In the genomic region with DNA sequence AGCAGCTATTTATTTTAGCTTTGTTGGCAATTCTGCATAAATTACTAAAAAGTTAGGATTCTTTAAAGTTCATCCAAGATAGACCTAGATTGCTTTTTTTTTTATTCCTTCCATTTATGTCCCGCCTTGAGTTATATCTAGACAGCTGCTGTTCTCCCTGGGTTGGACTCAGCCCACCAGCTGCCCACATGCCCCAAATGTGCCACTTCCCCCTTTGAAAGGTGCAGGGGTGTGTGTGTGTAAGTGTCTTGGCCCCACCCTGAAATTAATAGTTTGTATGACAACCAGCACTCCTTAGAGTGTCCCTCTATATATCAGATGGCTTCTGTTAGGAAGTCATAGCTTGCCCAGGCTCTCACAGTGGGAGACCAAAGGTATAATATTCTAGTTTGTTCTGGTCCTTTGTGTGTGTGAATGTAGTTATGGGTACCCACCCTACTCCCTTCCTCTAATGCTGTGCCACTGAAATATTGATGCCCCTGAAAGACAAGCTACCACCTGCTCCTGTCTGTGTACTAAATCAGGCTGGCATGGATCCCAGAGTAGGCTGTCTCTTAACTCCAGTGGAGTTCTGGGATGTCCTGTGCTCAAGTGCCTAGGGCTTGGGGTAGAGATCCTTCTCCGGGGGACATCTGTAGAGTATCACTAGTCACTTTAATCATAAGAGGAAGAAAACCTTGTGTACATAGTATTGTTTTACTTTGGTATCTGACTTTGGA, we compare ENCODE assay signal across 10 mouse cellular contexts. TPM values are rescaled to one million over a fixed set of nuclear protein-coding genes. Genes with fewer than 3 reads are reported as not detected.
A peak's percentile ranks its signal among the peaks of the same experiment; 100 is the strongest.
DNase-seq lines count a peak whose midpoint lies in the region; ATAC-seq and TF ChIP-seq lines count a peak whose summit lies in the region.
"Had no signal": no experiment of that assay in that cellular context is flagged by ENCODE, and none has a peak within 500 bp of the region (broad histone marks: within the 10 kb centered on the region; RNA-seq: fewer than 3 reads in every experiment).

No protein-coding gene starts in this region.

- H3K4me2 ChIP-seq in embryonic facial prominence, embryonic 13.5 days = no peak overlapping the region
- no peak overlapping the region for H3K4me2 ChIP-seq in liver, postnatal 0 days (ENCODE audit: low read depth, low read length)
- H3K4me2 ChIP-seq in liver, embryonic 12.5 days = no peak overlapping the region

- H3K9ac ChIP-seq in embryonic facial prominence, embryonic 13.5 days = no peak overlapping the region
- H3K9ac ChIP-seq in liver, postnatal 0 days (replicated peaks) = no peak overlapping the region
- H3K9ac ChIP-seq in liver, embryonic 12.5 days = no peak overlapping the region

- intact Hi-C loops in left cerebral cortex, postnatal 36 days (cut with DNase I) = no loop called here

- H3K9me3 ChIP-seq in embryonic facial prominence, embryonic 13.5 days = no peaks in the 10 kb centered on the region
- H3K9me3 ChIP-seq in embryonic facial prominence, embryonic 10.5 days = no peaks in the 10 kb centered on the region
- no peaks in the 10 kb centered on the region for H3K9me3 ChIP-seq in liver, postnatal 0 days (ENCODE audit: low read length)
- H3K9me3 ChIP-seq in liver, embryonic 12.5 days (replicated peaks) = no peaks in the 10 kb centered on the region

- no peak for TF ChIP-seq EP300 in liver, postnatal 0 days (IDR thresholded peaks at IDR 0.05; ENCODE audit: low read depth)

- peaks cover 46% of the 10 kb centered on the region for H3K36me3 ChIP-seq in embryonic facial prominence, embryonic 13.5 days
- H3K36me3 ChIP-seq in embryonic facial prominence, embryonic 10.5 days (replicated peaks) = peaks cover 53% of the 10 kb centered on the region
- H3K36me3 ChIP-seq in liver, postnatal 0 days (replicated peaks; ENCODE audit: insufficient read depth, low read length) = peaks cover 24% of the 10 kb centered on the region
- H3K36me3 ChIP-seq in liver, embryonic 12.5 days = peaks cover 45% of the 10 kb centered on the region

- H3K4me1 ChIP-seq in embryonic facial prominence, embryonic 13.5 days = peaks cover 54% of the 10 kb centered on the region
- peaks cover 30% of the 10 kb centered on the region for H3K4me1 ChIP-seq in embryonic facial prominence, embryonic 10.5 days
- peaks cover 34% of the 10 kb centered on the region for H3K4me1 ChIP-seq in liver, postnatal 0 days (ENCODE audit: insufficient read depth)
- H3K4me1 ChIP-seq in liver, embryonic 12.5 days = peaks cover 43% of the 10 kb centered on the region

- no peak overlapping the region for H3K4me3 ChIP-seq in embryonic facial prominence, embryonic 13.5 days
- H3K4me3 ChIP-seq in embryonic facial prominence, embryonic 10.5 days = no peak overlapping the region
- no peak overlapping the region for H3K4me3 ChIP-seq in liver, postnatal 0 days (ENCODE audit: low read depth, low read length)
- H3K4me3 ChIP-seq in liver, embryonic 12.5 days = no peak overlapping the region

- no peak for ATAC-seq in embryonic facial prominence, embryonic 13.5 days (ENCODE audit: insufficient number of reproducible peaks, insufficient read depth, low FRiP score, low TSS enrichment, low read depth)
- no peak for ATAC-seq in liver, postnatal 0 days
- no peak for ATAC-seq in liver, embryonic 12.5 days
- peak; percentile 27 for ATAC-seq in common myeloid progenitor, adult 5-6 weeks (replicated peaks; ENCODE audit: low read depth, poor library complexity, severe bottlenecking)
- ATAC-seq in inflammation-experienced regulatory T-cells, adult 6 months = no peak

- DNase-seq in embryonic facial prominence, embryonic 10.5 days (ENCODE audit: low spot score) = no peak
- no peak for DNase-seq in liver, postnatal 0 days
- DNase-seq in lung, postnatal 36 days = peak; percentile 47
- no peak for DNase-seq in left cerebral cortex, postnatal 36 days (ENCODE audit: low spot score in 2 of 2)
- DNase-seq: cerebellum, adult 18-20 months had no signal

- TF ChIP-seq CTCF in liver, postnatal 0 days (IDR thresholded peaks at IDR 0.05; ENCODE audit: low read depth) = no peak

- no peaks in the 10 kb centered on the region for H3K27me3 ChIP-seq in embryonic facial prominence, embryonic 13.5 days
- H3K27me3 ChIP-seq in embryonic facial prominence, embryonic 10.5 days (replicated peaks; ENCODE audit: low read depth, poor library complexity, severe bottlenecking) = no peaks in the 10 kb centered on the region
- H3K27me3 ChIP-seq in liver, postnatal 0 days (ENCODE audit: insufficient read depth, low read length) = no peaks in the 10 kb centered on the region
- peaks cover 12% of the 10 kb centered on the region for H3K27me3 ChIP-seq in liver, embryonic 12.5 days (replicated peaks)

- H3K27ac ChIP-seq in embryonic facial prominence, embryonic 13.5 days = peak overlapping the region; percentile 53
- H3K27ac ChIP-seq in embryonic facial prominence, embryonic 10.5 days (replicated peaks) = no peak overlapping the region
- peak overlapping the region; percentile 11; the same call in 1 of the 2 replicates for H3K27ac ChIP-seq in liver, postnatal 0 days (ENCODE audit: low read depth)
- no peak overlapping the region for H3K27ac ChIP-seq in liver, embryonic 12.5 days
- H3K27ac ChIP-seq: kidney, postnatal 0 days had no signal

- 66% methylated on average over 2 of the region's 2 CpGs for WGBS in embryonic facial prominence, embryonic 13.5 days
- 77% methylated on average over 2 of the region's 2 CpGs for WGBS in embryonic facial prominence, embryonic 10.5 days
- WGBS in liver, postnatal 0 days (ENCODE audit: insufficient replicate concordance) = 63% methylated on average over 2 of the region's 2 CpGs
- 67% methylated on average over 2 of the region's 2 CpGs for WGBS in liver, embryonic 12.5 days (ENCODE audit: insufficient replicate concordance)

RNA-seq across cellular contexts. Expression of gene Ahnak, which starts 7.5 kb away (rescaled TPM):
- 51.0 and 57.8 TPM in 2 replicates for polyA plus RNA-seq in embryonic facial prominence, embryonic 13.5 days (2015; fragmentation: Nextera tagmentation; extraction: Ambion mirVana)
- 9.3 and 10.0 TPM in 2 replicates for polyA plus RNA-seq in embryonic facial prominence, embryonic 10.5 days (2016; fragmentation: Nextera tagmentation; extraction: Ambion mirVana)
- 3.5 and 4.0 TPM in 2 replicates for polyA plus RNA-seq in liver, postnatal 0 days (2015; fragmentation: Nextera tagmentation; extraction: Ambion mirVana)
- 1.8 and 2.0 TPM in 2 replicates for polyA plus RNA-seq in liver, embryonic 12.5 days (2016; fragmentation: Nextera tagmentation; extraction: Ambion mirVana)
- total RNA-seq in common myeloid progenitor, adult 5-6 weeks (2017) = 14.1 and 14.9 TPM in 2 replicates
- polyA plus RNA-seq in inflammation-experienced regulatory T-cells, adult 6 months (2017; shearing (Covaris generic)) = 10 to 100 TPM; 42.4 to 81.3 (median 54.5) TPM
- total RNA-seq in left cerebral cortex, postnatal 36 days (2021) = 10 to 100 TPM; 16.6 to 32.1 TPM

RNA-seq across cellular contexts. Expression of gene Eef1g, which starts 14.8 kb away (rescaled TPM):
- 481 and 529 TPM in 2 replicates for polyA plus RNA-seq in embryonic facial prominence, embryonic 13.5 days (2015; fragmentation: Nextera tagmentation; extraction: Ambion mirVana)
- 550 and 554 TPM in 2 replicates for polyA plus RNA-seq in embryonic facial prominence, embryonic 10.5 days (2016; fragmentation: Nextera tagmentation; extraction: Ambion mirVana)
- polyA plus RNA-seq in liver, postnatal 0 days (2015; fragmentation: Nextera tagmentation; extraction: Ambion mirVana) = 129 and 134 TPM in 2 replicates
- polyA plus RNA-seq in liver, embryonic 12.5 days (2016; fragmentation: Nextera tagmentation; extraction: Ambion mirVana) = 358 and 366 TPM in 2 replicates
- 721 and 789 TPM in 2 replicates for total RNA-seq in common myeloid progenitor, adult 5-6 weeks (2017)
- polyA plus RNA-seq in inflammation-experienced regulatory T-cells, adult 6 months (2017; shearing (Covaris generic)) = 100 to 1,000 TPM; 465 to 725 (median 677) TPM
- total RNA-seq in left cerebral cortex, postnatal 36 days (2021) = 100 to 1,000 TPM; 219 to 232 TPM

RNA-seq across cellular contexts. Expression of gene Tut1, which starts 28.0 kb away (rescaled TPM):
- polyA plus RNA-seq in embryonic facial prominence, embryonic 13.5 days (2015; fragmentation: Nextera tagmentation; extraction: Ambion mirVana) = 33.6 and 34.5 TPM in 2 replicates
- polyA plus RNA-seq in embryonic facial prominence, embryonic 10.5 days (2016; fragmentation: Nextera tagmentation; extraction: Ambion mirVana) = 45.2 and 47.8 TPM in 2 replicates
- polyA plus RNA-seq in liver, postnatal 0 days (2015; fragmentation: Nextera tagmentation; extraction: Ambion mirVana) = 9.0 and 10.7 TPM in 2 replicates
- 26.0 and 27.7 TPM in 2 replicates for polyA plus RNA-seq in liver, embryonic 12.5 days (2016; fragmentation: Nextera tagmentation; extraction: Ambion mirVana)
- total RNA-seq in common myeloid progenitor, adult 5-6 weeks (2017) = 19.9 and 25.9 TPM in 2 replicates
- polyA plus RNA-seq in inflammation-experienced regulatory T-cells, adult 6 months (2017; shearing (Covaris generic)) = 10 to 100 TPM; 17.6 to 38.3 (median 35.3) TPM
- total RNA-seq in left cerebral cortex, postnatal 36 days (2021) = 10 to 100 TPM; 17.5 to 21.5 TPM

RNA-seq across cellular contexts. Expression of gene Mta2, which starts 39.9 kb away (rescaled TPM):
- 187 and 189 TPM in 2 replicates for polyA plus RNA-seq in embryonic facial prominence, embryonic 13.5 days (2015; fragmentation: Nextera tagmentation; extraction: Ambion mirVana)
- 212 and 216 TPM in 2 replicates for polyA plus RNA-seq in embryonic facial prominence, embryonic 10.5 days (2016; fragmentation: Nextera tagmentation; extraction: Ambion mirVana)
- 43.0 and 45.7 TPM in 2 replicates for polyA plus RNA-seq in liver, postnatal 0 days (2015; fragmentation: Nextera tagmentation; extraction: Ambion mirVana)
- polyA plus RNA-seq in liver, embryonic 12.5 days (2016; fragmentation: Nextera tagmentation; extraction: Ambion mirVana) = 138 and 140 TPM in 2 replicates
- 151 and 180 TPM in 2 replicates for total RNA-seq in common myeloid progenitor, adult 5-6 weeks (2017)
- 10 to 100 TPM; 78.8 to 96.7 (median 81.2) TPM for polyA plus RNA-seq in inflammation-experienced regulatory T-cells, adult 6 months (2017; shearing (Covaris generic))
- total RNA-seq in left cerebral cortex, postnatal 36 days (2021) = 10 to 100 TPM; 43.9 to 52.0 TPM

RNA-seq across cellular contexts. Expression of gene Eml3, which starts 52.3 kb away (rescaled TPM):
- polyA plus RNA-seq in embryonic facial prominence, embryonic 13.5 days (2015; fragmentation: Nextera tagmentation; extraction: Ambion mirVana) = 32.3 and 32.8 TPM in 2 replicates
- polyA plus RNA-seq in embryonic facial prominence, embryonic 10.5 days (2016; fragmentation: Nextera tagmentation; extraction: Ambion mirVana) = 28.9 and 30.1 TPM in 2 replicates
- polyA plus RNA-seq in liver, postnatal 0 days (2015; fragmentation: Nextera tagmentation; extraction: Ambion mirVana) = 8.0 and 9.5 TPM in 2 replicates
- 21.3 and 23.0 TPM in 2 replicates for polyA plus RNA-seq in liver, embryonic 12.5 days (2016; fragmentation: Nextera tagmentation; extraction: Ambion mirVana)
- total RNA-seq in common myeloid progenitor, adult 5-6 weeks (2017) = 22.9 and 41.2 TPM in 2 replicates
- polyA plus RNA-seq in inflammation-experienced regulatory T-cells, adult 6 months (2017; shearing (Covaris generic)) = 10 to 100 TPM; 20.3 to 25.7 (median 20.4) TPM
- total RNA-seq in left cerebral cortex, postnatal 36 days (2021) = 10 to 100 TPM in 1 of 2 experiments, 1 to 10 TPM in 1; 9.6 to 12.6 TPM

Comparison
In these comparisons a context has a peak if more than half of its experiments do, and no peak if none do; other contexts are left out.
1. H3K27ac ChIP-seq: peak in embryonic facial prominence, embryonic 13.5 days (single experiment) and liver, postnatal 0 days (single experiment); none in embryonic facial prominence, embryonic 10.5 days (single experiment) and liver, embryonic 12.5 days (single experiment).